ENCODE assay signal across 9 mouse cellular contexts in the genomic region with DNA sequence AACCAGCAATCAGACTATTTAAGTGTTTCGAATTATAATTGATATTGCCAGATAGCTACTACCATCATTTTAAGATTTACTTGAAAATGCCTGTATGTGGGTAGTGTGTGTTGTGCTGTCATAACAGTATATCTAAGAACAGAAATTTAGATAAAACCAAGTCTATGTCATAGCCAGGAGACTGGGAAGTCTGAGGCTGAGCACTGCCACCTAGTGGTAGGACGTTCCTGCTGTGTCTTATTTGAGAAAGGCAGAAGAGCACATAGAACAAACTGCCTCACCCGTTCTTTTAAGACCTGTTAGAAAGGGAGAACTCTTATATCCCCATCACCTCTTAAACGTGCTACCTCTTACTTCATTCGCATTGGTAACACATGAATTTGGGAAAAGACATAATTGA.
DNase-seq lines count a peak whose midpoint lies in the region; ATAC-seq lines count a peak whose summit lies in the region.
"Had no signal": no experiment of that assay in that cellular context is flagged by ENCODE, and none has a peak within 500 bp of the region (broad histone marks: within the 10 kb centered on the region; RNA-seq: fewer than 3 reads in every experiment).

No protein-coding gene starts in this region.

- H3K4me1 ChIP-seq in forebrain, embryonic 15.5 days = no peaks in the 10 kb centered on the region
- 0 out of 2 replicates have a peak, but pooled peaks cover 4% of the 10 kb centered on the region for H3K4me1 ChIP-seq in hindbrain, embryonic 13.5 days (replicated peaks)

- ATAC-seq in forebrain, embryonic 15.5 days (replicated peaks) = peak; percentile 88
- peak; percentile 85 for ATAC-seq in hindbrain, embryonic 13.5 days (ENCODE audit: low FRiP score)

- H3K4me3 ChIP-seq in forebrain, embryonic 15.5 days = no peak overlapping the region
- H3K4me3 ChIP-seq in hindbrain, embryonic 13.5 days = no peak overlapping the region
- H3K4me3 ChIP-seq: myocyte had no signal

- H3K9me3 ChIP-seq in forebrain, embryonic 15.5 days = no peaks in the 10 kb centered on the region
- no peaks in the 10 kb centered on the region for H3K9me3 ChIP-seq in hindbrain, embryonic 13.5 days

- no peak overlapping the region for H3K27ac ChIP-seq in forebrain, embryonic 15.5 days (replicated peaks)
- no peak overlapping the region for H3K27ac ChIP-seq in hindbrain, embryonic 13.5 days

- no peaks in the 10 kb centered on the region for H3K36me3 ChIP-seq in forebrain, embryonic 15.5 days
- H3K36me3 ChIP-seq in hindbrain, embryonic 13.5 days = no peaks in the 10 kb centered on the region

- 17% methylated on average over 5 of the region's 5 CpGs for WGBS in forebrain, embryonic 15.5 days
- WGBS in hindbrain, embryonic 13.5 days = 19% methylated on average over 5 of the region's 5 CpGs

- no peak overlapping the region for H3K4me2 ChIP-seq in forebrain, embryonic 15.5 days (replicated peaks)
- no peak overlapping the region for H3K4me2 ChIP-seq in hindbrain, embryonic 13.5 days

- H3K9ac ChIP-seq in forebrain, embryonic 15.5 days (replicated peaks) = no peak overlapping the region
- no peak overlapping the region for H3K9ac ChIP-seq in hindbrain, embryonic 13.5 days

- H3K27me3 ChIP-seq in forebrain, embryonic 15.5 days = no peaks in the 10 kb centered on the region
- H3K27me3 ChIP-seq in hindbrain, embryonic 13.5 days = no peaks in the 10 kb centered on the region

- peak; percentile 69 for DNase-seq in MEL-GATA-1-ER (ENCODE audit: extremely low read depth, low read depth)
- peak; percentile 71 for DNase-seq in cerebellum, adult 11 months
- peak; percentile 85 to 86 for DNase-seq in layer of hippocampus, postnatal 10 days (ENCODE audit: low spot score in 2 of 2)
- peak; percentile 84 for DNase-seq in lung, postnatal 10 days
- DNase-seq in retina, embryonic 14.5 days (ENCODE audit: low spot score) = peak; percentile 92
- peak; percentile 93 for DNase-seq in thymus, postnatal 4 days
